Mouse (Mus musculus): ENCODE data around the gene 4430402I18Rik.

- no peak for TF ChIP-seq CTCF (IDR thresholded peaks at IDR 0.05)
- TF ChIP-seq POLR2A (IDR thresholded peaks at IDR 0.05; ENCODE audit: insufficient read depth, low read depth, low read length): no peak
These were observed 578 bp upstream of the 4430402I18Rik start for GRCm38 (mm10) chr19:28968178-28968577.

All from heart, adult 2 months (tissue).